Mouse (Mus musculus): ENCODE results near the gene 4930455H04Rik.

The 4930455H04Rik gene

DNA sequence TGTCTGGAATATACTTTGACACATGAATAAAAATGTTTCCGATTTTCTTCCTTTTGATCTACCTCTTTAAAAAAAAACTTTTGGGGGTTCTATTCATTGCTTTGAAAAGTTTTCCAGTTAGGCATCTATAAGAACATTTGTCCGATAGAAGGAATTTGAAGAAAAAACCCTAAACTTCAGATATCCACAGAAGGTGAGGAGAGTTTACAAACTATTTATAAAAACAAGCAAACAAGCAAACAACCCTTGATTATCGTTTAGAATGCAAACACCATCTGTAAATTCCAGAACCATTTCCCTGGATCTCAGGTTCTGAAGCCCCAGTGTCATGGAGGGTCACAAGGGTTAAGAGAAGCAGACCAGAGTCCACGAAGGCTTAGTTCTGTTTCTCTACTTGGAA, at the start of gene 4930455H04Rik:
Gene 4930455H04Rik (plus strand): TSS at position 301 of the 400 bp plus-strand sequence.
- DNase-seq, result no peak

DNA sequence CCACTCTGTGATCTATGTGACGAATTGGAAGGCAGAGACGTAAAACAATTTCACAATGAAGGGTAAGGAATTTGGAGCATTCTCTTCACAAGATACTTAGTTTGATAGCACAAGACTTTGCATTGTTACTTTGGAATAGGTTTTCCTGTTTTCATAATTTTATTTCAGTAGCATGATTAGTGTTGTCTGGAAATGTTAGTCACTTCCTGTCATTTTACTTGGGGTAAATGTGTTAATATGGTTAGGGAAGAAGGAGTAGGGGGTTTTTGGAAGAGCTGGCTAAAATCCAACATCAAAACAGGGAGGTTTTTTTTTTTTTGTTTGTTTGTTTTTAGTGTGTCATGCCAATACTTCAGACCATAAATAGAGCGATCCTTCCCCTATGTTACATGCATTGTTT, 46.5 kb upstream of the 4930455H04Rik start:
- DNase-seq, result no peak

GRCm38 (mm10) chr3:116923042-116923441, 45.0 kb upstream of the 4930455H04Rik start:
- no peak for DNase-seq

DNA sequence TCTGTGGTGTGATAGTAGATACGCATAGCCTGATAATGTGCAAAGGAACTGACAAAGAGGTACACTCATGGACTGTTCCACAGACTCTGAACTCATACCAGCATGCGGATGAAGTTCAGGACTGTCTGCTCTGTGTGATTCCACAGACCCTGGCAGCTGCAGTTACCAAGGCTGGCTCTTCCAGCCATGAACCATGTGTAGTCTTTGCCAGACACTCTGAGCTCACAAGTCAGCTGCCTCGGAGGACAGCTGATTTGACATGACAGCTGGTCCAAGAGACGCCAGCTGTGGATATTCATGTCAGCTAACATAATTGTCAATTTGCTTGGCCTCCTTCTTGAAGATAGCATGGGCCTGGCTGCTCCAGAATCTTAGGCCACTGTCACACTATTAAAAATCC, 39.1 kb upstream of the 4930455H04Rik start:
- no peak for DNase-seq

GRCm38 (mm10) chr3:116933158-116933557, 34.9 kb upstream of the 4930455H04Rik start:
- DNase-seq, result no peak

DNA sequence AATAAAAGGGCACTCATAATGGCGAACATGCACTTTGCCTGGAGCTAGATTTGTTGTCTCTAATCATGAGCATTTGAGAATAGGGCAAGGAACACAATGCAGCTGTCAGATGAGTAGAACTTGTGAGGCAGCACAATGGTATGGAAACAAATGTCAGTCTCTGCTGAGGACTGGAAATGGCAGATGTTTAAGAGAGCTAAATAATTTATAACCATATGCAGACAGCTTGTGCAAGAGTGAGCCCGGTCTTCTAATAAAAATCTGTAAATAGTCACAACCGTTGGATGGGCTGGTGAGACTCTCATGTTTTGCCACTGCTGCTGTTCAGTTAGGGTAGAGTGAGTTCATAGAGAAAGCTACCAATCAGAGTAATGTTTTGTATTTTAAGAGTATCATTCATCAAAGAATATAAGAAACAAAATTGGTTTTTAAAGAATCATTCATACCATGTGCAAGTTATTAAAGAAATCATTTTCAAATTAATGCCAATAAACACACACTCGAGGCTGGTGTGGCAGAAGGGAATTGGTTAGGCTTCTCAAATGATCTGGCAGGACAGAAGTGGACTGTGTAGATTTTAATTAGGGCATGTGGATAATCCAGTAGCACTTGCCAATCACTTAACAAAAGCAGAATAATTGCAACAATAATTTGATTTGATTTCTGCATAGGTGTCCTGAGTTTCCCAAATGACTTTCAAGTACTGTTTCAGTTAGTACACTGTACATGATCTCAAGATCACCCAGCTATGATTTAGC, 31.0 kb upstream of the 4930455H04Rik start:
- no peak for DNase-seq

GRCm38 (mm10) chr3:116940804-116941558, 27.1 kb upstream of the 4930455H04Rik start:
- DNase-seq, result no peak

DNA sequence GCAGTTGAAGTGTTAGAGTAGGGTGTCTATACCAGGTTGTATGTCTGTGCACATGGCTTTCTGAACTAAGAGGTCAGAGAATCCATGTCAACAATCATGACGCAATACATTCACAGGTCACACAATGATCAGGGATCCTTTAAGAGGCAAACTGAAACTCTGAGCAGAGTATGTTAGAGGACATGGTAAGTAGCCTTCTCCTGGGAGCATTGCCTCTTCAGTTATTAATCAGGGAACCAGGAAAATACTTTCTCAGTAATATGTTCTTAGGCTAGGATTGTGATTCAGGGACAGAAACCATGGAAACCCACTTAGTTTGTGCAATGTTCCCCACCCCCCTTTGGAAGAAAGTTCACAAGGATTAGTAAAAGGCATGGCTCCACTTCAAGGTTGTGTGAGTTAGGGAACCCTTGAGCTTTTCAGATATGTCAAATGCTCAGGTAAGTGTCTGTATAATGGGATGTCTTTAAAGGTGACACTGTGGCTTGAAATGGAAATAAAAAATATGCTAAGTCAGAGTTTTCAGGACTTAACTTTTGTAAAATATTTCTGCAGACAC, 26.4 kb upstream of the 4930455H04Rik start:
- DNase-seq, result no peak

DNA sequence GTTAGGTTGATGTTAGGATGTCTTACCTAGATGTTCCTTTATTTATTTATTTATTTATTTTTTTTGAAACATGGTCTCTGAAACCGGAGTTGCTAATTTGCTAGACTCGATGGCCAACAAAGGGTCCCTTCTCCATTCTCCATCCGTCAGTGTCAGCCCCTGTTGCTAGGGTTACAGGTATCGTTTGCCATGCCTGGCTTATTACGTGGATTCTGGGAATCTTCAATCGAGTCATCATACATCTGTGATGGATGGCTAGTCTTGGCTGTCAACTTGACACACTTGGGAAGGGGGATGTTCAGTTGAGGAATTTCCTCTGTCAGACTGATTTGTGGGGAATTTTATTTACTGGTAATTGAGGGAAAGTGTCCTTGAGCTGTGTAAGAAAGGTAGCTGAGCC, 25.3 kb upstream of the 4930455H04Rik start:
- DNase-seq, result no peak

GRCm38 (mm10) chr3:116943422-116943821, 24.6 kb upstream of the 4930455H04Rik start:
- DNase-seq, result no peak

GRCm38 (mm10) chr3:116946476-116946875, 21.6 kb upstream of the 4930455H04Rik start:
- DNase-seq, result no peak

DNA sequence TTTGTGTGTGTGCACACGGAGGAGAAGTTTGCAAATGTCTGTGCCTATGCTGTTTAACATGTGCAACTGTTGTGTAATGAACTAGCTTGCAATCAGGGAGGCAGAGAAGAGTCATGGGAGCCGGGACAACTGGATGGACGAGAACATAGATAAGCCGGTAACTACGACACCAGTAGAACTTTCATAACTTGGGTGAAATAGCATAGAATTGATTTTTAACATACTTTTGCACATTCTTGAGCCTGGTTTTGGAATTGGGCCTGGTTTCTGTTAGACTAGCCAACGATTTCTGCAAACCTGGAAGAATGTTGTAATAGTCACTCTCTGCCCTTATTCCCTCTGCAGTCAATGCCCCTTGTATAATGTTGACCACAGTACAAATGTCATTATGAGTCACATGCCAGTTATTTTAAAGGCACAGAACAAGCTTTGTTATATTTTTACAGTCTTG, 17.4 kb upstream of the 4930455H04Rik start:
- DNase-seq, result peak in 1 of 2 experiments; percentile 16

DNA sequence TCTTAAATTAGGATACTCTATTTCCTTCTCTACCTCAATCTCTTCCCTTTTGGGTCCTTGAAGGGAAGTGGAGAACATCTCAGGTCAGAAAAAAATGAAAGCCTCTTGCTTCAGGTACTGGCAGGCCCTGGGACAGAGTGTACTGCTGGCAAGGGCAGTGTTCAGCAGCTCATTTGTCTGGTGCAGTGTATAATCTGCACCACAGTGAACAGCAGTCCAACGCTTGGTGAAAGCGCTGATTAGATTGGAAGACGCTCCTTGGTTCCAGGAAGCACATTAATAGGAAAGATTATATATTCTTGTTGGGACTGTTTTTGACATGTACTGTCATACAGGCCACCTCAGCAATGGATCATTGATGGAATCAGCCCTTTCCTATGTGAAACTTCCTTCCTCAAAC, 16.6 kb upstream of the 4930455H04Rik start:
- DNase-seq, result peak in 1 of 2 experiments; percentile 9

DNA sequence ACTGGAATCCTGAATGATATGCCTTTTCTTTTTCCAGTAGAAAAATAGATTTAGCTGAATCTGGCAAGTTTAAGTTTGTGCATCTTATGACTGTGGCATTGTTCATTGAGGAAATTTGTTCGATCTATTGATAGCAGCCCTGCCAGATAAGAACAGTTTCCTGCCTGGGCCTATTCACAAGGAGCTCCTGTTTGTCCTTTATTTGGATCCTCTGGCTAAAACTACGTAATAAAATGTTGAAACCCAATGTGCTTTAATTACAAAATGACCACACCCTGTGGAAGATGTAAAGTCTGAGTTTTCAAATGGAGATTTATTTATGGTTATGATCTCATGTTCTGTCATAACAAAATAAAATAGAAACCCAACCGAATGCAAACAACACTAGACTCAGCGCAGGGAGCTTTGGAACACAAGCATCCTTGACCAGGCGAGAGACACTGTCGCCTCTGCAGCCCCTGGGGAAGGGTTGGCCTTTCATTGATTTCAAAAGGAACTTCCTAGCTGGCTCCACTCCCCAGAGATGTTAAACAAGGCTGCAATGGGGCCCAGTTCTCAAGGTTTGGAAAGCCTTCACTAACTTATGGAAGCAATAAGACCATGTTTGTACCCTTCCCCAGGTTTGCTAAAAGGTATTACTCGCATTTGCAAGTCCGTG, 15.7 kb upstream of the 4930455H04Rik start:
- DNase-seq, result peak in 1 of 2 experiments; percentile 19

DNA sequence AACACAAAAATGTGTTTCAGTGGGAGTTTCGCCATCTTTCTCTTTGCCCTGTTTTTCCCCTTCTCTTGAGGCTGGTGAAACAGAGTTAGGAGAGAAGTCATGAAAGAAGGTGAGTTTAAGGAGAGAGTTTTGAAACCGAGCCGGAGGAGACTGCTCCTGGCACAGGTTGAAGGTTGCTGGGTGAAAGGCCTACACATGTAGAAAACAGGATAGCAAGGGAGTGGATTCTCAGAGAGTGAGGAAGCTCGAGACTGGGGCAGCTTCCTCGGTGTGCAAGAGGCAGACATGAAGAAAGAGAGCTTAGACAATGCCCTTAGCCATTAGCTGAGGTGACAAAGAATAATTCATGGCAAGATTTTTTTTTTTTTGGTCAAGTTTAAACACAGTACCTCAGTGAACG, 14.7 kb upstream of the 4930455H04Rik start:
- no peak for DNase-seq

DNA sequence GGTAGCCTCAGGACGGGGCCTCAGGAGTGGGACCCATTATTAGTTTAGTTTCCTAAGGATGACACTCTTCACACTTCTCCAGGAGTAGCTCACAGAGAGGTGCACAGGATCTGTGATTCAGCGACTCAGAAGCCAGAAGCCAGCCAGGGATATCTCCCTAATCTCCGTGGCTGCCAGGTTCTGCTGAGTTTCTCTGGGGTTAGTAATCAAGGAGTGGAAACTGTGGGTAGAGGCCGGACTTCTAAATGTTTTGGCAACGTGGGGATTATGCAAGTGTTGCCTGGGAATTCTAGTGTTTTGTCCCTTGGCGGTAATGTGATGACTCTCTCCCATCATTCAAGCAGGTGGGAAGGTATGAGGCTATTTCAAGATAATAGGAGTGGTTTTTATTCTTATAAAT, 13.0 kb upstream of the 4930455H04Rik start:
- DNase-seq, result no peak

- DNase-seq, result no peak
Observed at GRCm38 (mm10) chr3:116960414-116960813, 7.7 kb upstream of the 4930455H04Rik start.

DNA sequence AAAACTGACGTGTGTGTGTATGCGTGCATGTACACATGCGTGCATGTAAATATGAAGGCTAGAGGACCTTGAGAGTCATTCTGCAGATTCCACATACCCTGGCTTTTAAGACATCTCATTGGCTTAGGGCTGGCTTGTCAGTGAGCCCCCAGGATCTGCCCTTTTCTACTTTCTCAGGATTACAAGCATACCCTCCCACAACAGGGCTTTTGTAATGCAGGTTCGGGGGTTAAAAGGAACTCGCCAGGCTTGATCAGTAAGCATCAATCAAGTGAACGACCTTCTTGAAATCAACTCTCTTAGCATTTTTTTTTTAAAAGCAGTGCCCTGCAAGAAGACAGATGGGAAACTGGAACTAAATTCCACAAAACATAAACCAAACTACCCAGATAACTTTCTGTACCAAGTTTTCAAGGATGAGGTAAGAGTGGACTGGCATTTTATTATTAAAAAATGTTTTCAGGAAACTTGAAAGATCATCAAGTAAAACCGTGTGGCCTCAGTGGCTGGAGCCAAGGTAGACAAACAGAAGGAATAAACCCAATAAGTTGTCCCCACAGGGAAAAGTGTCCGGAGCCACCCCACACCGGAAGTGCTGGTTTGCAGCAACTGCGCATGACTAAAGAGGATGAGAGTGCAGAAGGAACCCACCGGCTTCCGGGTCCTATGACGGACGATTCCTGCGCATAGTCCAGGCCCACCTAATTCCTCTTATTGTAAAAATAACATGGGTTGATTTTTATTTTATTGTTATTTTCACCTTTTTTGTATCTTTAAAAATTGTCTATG, 6.5 kb upstream of the 4930455H04Rik start:
- DNase-seq, result no peak

DNA sequence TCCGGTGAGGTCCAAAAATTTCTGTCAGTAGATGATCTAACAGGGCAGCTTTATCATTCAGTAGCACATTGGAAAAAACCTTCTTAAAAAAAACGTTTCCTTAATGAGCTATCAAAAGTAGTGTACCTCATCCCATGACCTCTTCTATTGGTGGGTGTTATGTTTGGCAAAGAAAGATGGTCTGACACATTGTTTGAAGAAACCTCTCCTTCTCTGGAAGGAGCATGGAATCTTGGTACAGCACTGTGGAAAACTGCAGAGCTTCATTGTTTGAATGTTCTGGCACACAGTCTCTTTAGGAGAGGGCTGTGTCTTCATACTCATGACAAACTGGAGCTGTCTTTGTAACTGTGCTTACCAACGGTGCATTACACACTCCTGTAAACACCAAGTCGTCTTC, 4.9 kb upstream of the 4930455H04Rik start:
- no peak for DNase-seq

DNA sequence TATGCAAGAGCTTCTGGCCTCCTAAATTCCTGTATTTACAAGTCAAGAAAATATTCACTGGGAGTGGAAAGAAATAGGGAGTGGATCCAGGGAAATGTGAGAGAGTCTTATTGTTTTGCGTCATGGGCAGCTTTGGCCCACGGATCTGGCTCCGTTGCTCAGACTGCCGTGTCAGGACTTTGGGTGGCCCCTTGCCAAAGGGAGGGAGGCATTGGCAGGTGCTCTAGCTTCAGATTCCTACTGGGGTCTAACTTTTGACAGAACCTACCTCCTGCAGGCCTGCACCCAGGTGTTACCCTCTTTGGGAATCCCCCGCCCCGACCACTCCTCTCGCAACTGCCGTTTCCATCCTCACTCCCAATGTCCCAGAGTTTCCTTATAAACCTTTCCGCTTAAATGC, 3.6 kb upstream of the 4930455H04Rik start:
- peak; percentile 31 to 46 for DNase-seq

GRCm38 (mm10) chr3:116966225-116966624, 1.8 kb upstream of the 4930455H04Rik start:
- peak; percentile 52 to 66 for DNase-seq

DNA sequence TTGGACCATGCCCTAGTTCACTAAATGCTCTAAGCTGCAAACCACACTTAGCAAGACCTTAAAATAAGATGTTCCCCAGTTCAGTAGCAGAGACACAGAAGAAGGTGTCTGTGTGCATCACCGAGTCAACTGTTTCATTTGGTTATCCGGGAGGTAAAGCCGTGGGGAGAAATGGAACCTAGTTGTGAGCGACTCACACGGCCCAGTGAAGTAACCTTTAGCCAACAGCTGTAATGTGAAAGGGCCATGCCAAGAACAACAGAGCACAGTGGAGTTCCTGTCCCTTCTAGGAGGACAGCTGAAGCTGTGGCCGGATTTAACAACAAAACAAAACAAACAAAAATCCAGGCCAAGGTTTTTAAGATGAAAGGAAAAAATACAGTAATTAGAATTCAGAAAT, 1.3 kb upstream of the 4930455H04Rik start:
- peak; percentile 50 to 65 for DNase-seq
